Mouse (Mus musculus): ENCODE data around the gene Evi2a.

Gene Evi2a

DNA sequence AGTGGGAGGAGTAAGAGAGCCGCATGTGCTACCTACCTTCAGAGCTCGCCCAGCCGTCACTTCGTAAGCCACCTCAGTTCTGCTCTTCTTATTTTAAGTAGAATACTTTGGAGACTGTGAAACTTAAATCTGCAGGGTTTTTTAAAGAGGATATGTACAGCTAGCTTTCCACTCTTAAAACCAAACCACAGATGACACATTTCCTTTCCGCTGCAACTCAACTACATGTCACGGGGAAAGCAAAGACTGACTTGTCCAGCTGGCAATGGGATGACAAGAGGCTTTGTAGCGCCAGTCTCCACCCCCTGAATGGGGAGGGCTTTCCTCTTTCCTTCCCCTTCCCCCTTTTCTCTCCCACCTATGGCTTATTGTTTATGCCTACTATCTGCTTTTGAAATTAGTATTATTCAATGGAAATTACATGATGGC lies at the start of gene Evi2a, which contains the start of gene Evi2:
Gene Evi2a (minus strand): TSS at position 277 of the 429 bp plus-strand sequence.
Gene Evi2 (minus strand): TSS at position 257 of the 429 bp plus-strand sequence.
- CTCF ChIA-PET, result no interaction called here

DNA sequence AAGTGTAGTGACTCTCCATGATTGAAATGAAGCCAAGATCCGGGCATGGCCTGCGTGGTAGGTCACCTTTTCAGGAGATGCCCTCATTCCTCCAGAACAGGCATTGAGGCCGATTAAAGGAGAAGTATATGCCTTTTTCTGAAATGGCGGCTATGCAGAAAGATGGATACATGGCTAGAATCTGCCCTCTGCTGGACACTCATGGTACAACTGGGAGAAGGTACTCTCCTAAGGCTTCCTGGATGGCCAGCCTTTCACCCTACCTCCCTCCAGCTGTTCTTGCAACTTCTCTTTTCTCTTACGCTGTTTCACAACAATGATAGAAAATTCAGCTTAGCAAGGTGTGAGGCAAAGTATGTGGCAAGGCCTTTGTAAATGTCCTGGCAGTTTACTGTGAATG lies 47.3 kb upstream of the Evi2a start:
- CTCF ChIA-PET, result no interaction called here

DNA sequence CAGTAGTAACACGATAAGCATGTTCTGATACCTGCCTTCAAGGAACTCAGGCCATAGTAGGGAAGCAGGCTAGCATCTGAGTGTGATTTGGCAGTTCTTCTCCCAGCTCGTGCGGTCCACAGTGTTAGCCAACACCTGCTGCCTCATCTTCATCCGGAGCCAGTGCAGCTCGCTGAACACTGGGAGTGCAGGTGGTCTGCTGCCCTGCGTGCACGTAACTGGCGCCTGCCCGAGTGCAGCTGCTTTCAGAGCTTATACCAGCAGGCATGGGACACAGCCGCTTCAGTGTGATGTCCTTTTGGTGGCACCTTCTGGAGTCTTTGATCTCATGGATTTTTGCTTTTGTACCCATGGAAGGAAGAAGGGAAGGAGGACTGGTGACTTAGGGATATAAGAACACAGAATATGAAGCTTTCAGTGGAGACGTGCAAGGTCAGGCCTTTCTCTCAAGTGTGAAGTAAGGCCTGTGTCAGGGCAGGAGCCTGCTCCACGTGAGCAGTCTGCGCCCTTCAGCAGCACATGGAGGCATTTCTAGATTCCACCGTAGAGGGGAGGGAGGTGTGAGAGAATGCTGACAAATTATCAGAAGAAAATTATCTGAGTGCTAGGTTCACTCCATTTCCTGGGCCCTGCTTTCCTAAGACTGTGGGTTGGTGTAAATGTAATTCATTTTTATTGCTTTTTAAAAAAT lies 45.1 kb upstream of the Evi2a start:
- CTCF ChIA-PET, result interaction anchor here (1.0 kb wide), 1 partner anchor 49 kb away, joined by 3 read pairs; no protein-coding TSS in a partner anchor

DNA sequence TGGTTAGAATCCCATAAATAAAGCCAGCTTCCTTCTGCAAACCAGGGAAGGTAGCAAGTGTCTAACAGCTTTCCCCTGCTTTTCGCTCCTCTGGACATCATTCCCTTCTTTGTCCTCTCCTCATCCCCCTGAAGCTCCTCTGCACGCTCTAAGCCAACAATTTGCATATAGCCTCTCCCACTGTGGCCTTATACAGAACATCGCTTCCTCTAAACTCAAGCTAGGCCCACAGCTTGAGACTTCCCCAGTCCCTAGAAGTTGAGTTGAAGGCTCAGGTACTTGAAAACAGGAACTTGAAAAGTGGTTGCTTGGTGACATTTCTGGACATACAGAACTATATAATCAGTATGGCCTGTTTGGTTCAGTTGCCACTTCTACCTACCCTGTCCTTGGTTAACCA lies 43.4 kb upstream of the Evi2a start:
- CTCF ChIA-PET, result no interaction called here

DNA sequence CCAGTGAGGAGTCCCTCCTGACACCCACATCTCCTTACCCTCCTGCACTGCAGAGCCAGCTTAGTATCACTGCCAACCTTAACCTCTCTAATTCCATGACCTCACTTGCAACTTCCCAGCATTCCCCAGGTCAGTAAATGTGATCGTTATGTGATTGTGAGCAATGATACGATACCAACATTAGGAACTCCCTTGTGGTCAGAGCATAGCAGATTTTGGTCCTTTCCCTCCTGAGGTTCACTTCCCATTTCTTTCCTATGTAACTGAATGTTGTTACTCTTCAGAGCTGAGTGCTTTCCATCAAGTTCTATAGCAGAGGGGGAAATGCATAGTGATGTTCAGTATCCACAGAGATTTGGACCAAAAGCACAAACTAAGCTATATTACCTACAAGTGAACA lies 39.9 kb upstream of the Evi2a start:
- CTCF ChIA-PET, result no interaction called here

DNA sequence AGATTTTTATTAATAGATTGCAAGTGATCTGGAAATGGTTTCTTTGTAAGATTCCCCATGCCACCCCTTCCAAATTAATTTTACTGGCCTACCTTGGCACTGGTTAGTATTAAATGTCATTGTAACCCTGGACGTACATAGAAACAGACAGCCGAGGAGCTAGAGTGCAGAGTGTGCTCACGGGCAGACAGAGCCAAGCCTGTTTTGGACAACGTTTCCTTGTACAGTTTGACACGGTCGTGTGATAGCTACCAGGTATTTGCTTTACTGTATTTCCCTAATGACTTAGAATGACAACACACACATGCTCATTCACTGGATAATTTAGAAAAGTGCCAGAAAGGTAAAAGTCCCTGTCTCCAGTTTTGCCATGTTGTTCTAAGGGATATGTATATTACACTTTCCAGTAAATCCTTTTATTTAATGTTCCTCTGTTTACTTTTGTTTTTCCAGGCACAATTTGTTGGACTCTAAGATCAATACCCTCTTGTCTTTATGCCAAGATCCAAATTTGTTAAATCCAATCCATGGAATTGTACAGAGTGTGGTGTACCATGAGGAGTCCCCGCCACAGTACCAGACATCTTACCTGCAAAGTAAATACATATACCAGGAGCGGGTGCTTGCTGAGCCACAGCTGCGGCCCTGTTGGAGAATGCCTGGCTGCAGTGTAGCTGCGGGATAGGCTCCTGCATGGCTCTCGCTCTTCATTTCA lies 37.9 kb upstream of the Evi2a start:
- CTCF ChIA-PET, result no interaction called here

DNA sequence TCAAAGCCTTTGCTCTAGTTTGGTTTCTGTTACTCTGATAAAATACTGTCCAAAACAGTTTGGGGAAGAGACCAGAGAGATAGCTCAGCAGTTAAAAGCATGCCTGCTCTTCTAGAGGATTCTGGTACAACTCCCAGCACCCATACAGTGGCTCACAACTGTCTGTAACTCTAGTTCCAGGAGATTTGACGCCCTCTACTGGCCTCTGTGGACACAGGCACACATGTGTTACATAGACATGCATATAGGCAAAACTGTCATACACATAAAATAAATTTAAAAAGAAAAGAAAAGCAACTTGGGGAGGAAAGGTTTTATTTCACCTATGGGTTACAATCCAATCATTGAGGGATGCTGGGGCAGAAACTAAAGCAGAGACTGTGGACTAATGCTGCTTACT lies 36.5 kb upstream of the Evi2a start:
- CTCF ChIA-PET, result no interaction called here

DNA sequence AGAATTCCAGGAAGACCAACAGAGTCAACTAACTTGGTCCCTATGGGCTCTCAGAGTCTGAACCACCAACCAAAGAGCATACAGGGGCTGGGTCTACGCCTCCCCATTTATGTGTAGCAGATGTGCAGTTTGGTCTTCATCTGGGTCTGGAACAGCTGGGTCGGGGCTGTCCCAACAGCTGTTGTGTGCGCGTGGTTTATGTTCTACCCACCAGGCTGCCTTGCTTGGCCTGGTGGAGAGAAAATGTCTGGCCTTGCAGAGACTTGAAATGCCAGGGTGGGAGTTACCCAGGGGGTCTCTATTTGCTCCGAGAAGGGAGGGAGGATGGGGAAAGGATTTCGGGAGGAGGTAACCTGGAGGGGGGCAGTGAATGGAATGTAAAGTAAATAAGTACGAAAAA lies 33.1 kb upstream of the Evi2a start:
- CTCF ChIA-PET, result no interaction called here

DNA sequence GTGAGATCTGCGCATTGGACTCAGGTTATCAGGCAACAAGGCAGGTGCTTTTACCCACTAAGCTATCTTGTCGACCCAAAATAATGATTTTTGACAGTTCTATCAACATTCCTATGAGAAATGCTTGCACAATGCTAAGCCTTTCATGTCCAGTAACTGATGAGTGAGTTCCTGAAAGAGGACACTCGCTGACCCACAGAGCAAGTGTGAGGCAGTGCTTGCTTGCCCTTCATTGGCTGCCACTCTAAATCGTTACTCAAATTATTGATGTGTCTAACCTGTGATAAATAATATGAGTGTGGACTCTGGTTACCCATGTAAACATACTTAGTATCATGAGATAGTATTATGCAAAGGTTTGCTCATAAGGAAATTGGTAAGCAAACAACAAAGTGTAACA lies 30.1 kb upstream of the Evi2a start:
- CTCF ChIA-PET, result no interaction called here

DNA sequence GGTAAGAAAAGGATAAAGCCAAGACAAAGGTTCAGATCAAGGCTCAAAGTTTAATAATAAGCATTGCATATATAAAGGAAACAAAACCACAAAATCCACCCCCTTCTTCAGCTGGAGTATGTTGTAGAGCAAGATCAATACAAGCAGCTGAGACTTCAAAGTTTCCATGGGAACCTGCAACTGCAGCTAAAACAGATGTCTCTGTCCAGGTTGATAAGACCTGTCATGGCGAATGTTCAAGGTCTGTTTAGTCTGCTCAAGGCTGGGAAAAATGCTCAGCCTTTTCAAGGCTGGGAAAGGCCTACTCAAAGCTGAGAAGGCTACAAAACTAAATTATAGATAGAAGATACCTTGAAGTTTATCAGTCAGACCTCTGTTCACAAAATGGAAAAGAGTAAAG lies 22.2 kb upstream of the Evi2a start:
- CTCF ChIA-PET, result interaction anchor here (0.7 kb wide), 2 partner anchors 90 to 571 kb away, joined by 3 to 9 read pairs; no protein-coding TSS in a partner anchor

DNA sequence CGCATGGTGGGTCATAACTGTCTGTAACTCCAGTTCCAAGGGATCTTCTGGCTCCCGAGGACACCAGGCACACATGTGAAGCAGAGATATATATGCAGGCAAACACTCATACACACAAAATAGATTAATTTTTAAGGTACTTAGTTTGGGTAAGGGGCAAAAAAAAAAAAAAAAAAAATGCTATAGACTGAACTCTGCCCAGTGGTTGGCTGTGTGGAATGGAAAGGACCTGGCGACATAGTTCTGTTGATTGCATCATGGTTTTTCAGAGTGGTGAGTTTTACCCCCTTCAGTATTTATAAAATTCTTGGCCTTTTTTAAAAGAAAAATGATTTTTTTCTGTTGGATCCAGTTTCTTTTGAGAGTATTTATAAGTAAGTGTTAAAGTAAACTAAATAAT lies 5.9 kb upstream of the Evi2a start:
- CTCF ChIA-PET, result no interaction called here

DNA sequence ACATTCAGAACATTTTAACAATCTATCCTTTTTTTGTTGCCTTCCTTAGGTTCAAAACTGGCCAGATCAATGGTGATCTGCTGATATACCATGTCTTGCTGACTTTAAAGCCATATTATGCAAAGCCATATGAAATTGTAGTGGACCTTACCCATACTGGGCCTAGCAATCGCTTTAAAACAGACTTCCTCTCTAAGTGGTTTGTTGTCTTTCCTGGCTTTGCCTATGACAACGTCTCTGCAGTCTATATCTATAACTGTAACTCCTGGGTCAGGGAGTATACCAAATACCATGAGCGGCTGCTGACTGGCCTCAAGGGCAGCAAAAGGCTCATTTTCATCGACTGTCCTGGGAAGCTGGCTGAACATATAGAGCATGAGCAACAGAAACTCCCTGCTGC lies 5.1 kb upstream of the Evi2a start:
- CTCF ChIA-PET, result no interaction called here

DNA sequence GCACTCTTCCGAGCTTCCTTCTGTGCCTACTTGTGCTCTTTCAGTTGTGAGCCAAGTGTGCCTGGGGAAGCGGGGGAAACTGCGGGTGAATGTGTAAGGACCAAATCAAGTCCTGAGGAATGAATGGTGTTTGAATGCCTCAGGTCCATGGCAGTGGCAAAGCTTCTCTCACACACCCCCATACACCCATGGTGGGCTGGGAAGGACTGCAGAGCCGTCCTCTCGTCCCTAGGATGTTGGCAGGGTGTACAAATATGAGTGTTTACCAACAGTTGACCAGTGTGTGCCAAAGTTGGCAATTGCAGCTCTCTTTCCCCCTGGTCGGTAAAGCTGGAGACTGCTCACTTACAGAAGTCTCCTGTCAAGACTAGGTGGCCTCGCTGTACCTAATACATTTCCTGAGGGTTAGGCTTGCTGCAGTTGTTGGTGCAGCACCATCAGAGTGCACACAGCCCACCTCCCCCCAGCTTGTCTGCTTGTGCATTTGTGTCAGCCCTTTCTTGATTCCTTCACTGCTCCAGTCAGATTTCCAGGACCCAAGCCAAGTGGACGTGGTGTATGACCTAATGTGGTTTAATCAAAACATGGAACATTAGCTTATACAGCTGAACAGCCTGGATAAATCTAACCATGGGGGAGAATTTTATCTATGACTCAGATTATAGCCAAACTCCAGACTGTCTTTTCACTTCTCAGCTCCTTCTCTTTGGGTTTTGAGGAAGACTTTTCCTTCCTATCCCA lies 3.7 kb upstream of the Evi2a start:
- CTCF ChIA-PET, result interaction anchor here (0.6 kb wide), 1 partner anchor 1918 kb away, joined by 4 read pairs; no protein-coding TSS in a partner anchor

DNA sequence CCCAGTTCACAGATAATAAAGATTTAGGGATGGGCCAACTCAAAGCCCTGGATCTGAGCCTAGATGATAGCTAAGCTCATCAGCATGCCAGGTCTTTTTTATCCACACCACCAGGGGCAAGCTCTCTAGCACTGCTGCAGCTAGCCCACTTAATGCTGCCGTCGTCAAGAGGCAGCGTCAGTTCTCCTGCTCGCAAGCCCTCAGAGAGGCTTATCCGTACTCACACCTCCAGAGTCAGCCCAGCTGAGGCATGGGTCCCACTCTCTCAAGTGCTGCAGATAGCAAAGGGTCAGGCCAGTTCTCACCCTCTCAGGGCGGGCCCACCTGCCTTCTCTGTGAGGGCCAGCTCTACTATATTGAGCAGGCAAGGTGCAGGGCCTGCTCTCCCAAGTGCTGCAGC lies 2.9 kb upstream of the Evi2a start:
- CTCF ChIA-PET, result interaction anchor here (0.7 kb wide), 1 partner anchor 114 kb away, joined by 3 read pairs; no protein-coding TSS in a partner anchor

DNA sequence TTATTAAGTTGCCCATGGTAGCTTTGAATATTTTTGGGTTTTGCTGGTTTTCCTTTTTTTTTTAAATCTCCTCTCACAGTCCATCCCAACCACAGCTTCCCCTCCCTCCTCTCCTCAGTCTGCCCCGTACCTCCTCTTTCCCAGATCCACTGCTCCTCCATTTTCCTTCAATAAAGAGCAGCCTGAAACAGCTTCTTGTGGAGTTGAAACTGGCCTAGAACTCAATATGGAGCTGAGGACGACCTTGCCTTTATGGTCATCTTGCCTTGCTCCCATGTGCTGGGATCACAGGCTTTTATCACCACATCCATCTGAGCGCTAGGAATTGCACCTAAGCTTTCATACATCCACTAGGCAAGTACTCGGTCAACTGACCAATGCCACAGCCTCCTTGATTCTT lies 1.1 kb upstream of the Evi2a start:
- CTCF ChIA-PET, result no interaction called here

DNA sequence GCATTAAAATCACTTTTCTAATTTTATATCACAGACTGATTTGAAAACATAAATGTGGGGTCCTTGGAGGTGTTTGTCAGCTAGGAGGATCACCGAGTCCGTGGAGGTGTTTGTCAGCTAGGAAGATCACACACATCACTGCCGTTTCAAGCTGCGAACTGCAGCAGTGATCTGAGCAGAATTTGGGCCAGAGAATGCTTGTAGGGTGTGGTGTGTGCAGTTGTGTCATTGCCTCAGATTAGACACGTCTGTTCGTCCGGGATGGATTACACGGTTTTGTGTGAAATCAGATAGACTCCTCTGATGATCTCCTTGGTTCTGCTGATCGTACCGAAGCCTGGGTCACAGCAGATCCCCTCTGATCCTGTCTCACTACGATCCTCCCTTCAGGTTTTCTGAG lies 365 bp upstream of the Evi2a start:
- CTCF ChIA-PET, result no interaction called here

DNA sequence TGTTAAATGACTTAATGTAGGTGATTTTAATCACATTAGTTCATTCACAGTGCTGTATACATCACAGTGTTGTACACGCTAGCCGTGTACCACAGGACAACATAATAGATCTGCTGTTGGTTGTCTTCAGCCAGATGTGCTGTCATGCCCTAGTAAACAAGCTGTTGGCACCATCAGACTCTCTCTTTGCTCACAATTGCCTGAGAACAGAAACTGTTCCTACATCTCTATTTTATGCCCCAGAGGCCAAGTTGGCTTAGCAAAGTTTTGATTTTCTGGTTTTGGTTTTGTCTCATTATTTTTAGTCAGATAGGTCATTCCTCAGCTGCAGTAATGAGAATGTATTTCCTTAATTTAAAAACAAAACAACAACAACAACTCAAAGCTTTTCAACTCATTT lies 673 bp downstream of the Evi2a start:
- CTCF ChIA-PET, result no interaction called here

DNA sequence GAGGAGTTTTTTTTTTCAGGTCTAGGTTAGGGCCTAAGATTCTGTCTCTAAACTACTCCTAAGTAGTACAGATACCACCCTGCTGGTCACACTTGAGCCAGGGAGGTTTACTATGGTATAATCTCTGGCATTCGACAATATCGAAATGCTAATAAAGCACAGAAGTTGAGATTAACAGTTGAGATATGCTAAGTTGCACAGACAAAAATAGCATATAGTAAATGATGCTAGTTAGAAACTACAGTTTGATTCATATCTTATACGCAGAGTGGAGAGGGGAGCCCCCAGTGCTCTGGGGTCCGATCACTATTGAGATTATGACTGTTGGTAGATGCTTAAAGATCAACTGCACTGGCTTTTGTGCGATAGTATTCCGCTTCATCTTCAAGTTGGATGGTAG lies 1.2 kb downstream of the Evi2a start:
- CTCF ChIA-PET, result no interaction called here

DNA sequence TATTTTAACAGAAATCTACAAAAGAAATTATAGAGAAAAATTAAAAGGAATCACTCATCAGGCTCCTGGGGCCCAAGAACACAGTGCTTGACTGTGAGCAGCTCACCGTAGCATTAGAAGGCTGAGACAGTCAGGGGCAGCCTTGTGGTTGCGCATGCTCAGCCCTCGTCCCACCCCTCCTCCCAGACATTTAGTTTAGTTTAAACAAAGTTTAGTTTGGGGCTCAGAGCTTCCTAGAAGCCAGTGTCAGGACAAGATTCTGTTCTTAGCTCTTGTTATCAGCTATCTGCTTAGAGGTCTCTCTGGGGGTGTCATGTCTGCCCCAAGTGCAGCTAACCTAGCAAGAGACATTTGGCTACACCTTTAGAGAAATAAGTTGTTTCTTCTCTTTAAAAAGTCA lies 1.8 kb downstream of the Evi2a start:
- CTCF ChIA-PET, result no interaction called here

DNA sequence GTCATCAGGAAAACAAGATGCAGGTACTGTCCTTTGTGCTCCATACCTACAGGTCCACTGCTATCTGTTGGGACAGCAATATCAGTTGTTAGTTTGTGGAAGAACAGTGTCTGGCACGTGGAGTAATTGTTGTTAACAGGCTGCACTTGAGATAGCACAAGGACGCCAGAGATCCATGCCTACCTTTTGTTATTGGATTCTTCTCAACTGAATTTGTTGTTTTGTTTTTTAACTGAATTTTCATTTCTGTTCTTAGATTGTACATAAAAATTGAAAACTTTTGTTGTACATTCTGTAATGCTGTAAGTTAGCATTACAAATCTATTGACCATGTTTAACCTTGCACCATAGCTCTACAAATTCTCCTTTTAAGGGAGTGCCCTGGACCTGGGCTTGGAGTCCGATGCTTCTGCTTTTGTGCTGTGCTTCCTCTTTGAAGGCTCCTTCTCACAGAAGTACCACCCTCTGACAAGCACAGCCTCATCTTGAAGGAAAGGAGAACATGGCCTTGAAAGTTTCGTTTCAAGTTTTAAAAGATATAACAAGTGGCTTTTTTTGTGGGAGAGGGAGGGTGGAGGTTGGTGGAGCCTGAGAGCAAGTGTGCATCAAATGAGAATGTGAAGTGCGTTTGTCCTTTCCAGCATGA lies 2.5 kb downstream of the Evi2a start:
- CTCF ChIA-PET, result no interaction called here

DNA sequence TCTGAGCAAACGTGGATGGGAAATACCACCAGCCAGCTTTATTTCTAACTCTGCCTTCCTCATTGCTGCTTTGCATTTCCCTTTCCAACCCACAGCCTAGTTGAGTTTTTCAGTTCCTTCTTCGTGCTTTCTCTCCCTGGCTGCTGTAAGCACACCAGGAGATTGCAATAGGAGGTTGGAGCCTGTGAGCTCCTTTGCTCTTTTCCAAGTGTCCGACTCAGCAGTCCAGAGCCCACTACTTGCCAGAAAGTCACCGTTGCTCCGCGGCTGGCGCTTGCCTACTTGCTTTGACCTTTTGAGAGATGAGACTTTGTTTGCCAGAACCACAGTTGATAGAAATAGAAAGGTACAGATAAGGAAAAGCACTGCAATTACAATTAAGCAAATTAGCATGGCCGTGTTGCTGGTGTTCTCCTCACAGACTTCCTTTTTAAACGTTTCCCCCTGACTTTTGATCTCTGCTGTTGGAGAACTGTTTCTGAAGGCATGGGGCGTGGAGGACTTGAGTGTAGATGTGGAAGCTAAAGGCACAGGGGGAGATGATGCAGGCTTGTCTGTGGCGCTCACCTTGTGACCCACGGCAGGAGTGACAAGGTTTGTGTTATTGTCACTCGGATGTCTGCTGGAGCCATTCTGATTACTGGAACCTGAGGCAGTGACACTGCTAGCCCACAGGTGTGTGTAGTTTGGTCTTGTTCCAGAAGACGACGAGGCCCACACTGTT lies 3.2 kb downstream of the Evi2a start:
- CTCF ChIA-PET, result no interaction called here

DNA sequence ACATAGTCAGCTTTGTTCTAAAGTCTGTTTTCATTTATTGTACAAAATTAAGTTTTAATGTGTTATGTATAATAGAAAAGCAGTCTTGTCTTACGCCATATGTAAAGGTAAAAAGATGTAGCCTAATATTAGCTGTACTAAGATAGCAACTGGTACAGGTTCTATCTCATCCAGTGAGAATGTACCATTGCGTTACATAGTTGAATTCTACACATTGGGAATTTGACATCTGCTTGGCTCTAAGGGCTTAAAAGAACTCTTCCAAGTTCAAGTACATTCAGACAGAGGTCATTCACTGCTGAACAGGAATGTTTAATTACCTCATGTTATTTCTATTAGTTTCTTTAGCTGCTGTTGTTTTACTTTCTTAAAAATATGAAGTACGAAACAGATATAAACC lies 3.9 kb downstream of the Evi2a start:
- CTCF ChIA-PET, result no interaction called here
